Comparison of ENCODE assay signal across 27 mouse cellular contexts in genomic region chr19:15053582-15054141, GRCm38 (mm10).
A peak's percentile ranks its signal among the peaks of the same experiment; 100 is the strongest.
DNase-seq lines count a peak whose midpoint lies in the region; ATAC-seq and TF ChIP-seq lines count a peak whose summit lies in the region.
"Had no signal": no experiment of that assay in that cellular context is flagged by ENCODE, and none has a peak within 500 bp of the region (broad histone marks: within the 10 kb centered on the region; RNA-seq: fewer than 3 reads in every experiment).

No protein-coding gene starts in this region.

- no peak overlapping the region for H3K9ac ChIP-seq in hindbrain, embryonic 16.5 days (ENCODE audit: low read depth, low read length)
- H3K9ac ChIP-seq in hindbrain, embryonic 11.5 days (ENCODE audit: low read depth, low read length): no peak overlapping the region
- H3K9ac ChIP-seq in embryonic facial prominence, embryonic 14.5 days (ENCODE audit: low read depth, low read length): no peak overlapping the region
- no peak overlapping the region for H3K9ac ChIP-seq in neural tube, embryonic 15.5 days (replicated peaks)
- H3K9ac ChIP-seq: embryonic facial prominence, embryonic 15.5 days; heart, embryonic 15.5 days; hindbrain, embryonic 12.5 days; limb, embryonic 12.5 days; liver, embryonic 15.5 days; lung, embryonic 14.5 days; neural tube, embryonic 12.5 days had no signal

- no peak overlapping the region for H3K4me2 ChIP-seq in hindbrain, embryonic 16.5 days (ENCODE audit: low read length)
- H3K4me2 ChIP-seq in hindbrain, embryonic 11.5 days (replicated peaks; ENCODE audit: low read depth, low read length): no peak overlapping the region
- H3K4me2 ChIP-seq in embryonic facial prominence, embryonic 14.5 days (ENCODE audit: low read depth, low read length): no peak overlapping the region
- H3K4me2 ChIP-seq in neural tube, embryonic 15.5 days: no peak overlapping the region
- H3K4me2 ChIP-seq: embryonic facial prominence, embryonic 15.5 days; heart, embryonic 15.5 days; hindbrain, embryonic 12.5 days; limb, embryonic 12.5 days; liver, embryonic 15.5 days; lung, embryonic 14.5 days; neural tube, embryonic 12.5 days had no signal

- H3K4me1 ChIP-seq in hindbrain, embryonic 16.5 days (ENCODE audit: control insufficient read depth, insufficient read depth, low read depth, low read length): 0 out of 2 replicates have a peak, but pooled peaks cover 2% of the 10 kb centered on the region
- H3K4me1 ChIP-seq in hindbrain, embryonic 11.5 days (replicated peaks; ENCODE audit: control insufficient read depth, insufficient read depth, low read length): no peaks in the 10 kb centered on the region
- no peaks in the 10 kb centered on the region for H3K4me1 ChIP-seq in embryonic facial prominence, embryonic 14.5 days (ENCODE audit: control insufficient read depth, insufficient read depth, low read length)
- H3K4me1 ChIP-seq in neural tube, embryonic 15.5 days: peaks cover 12% of the 10 kb centered on the region
- H3K4me1 ChIP-seq: embryonic facial prominence, embryonic 15.5 days; heart, embryonic 15.5 days; hindbrain, embryonic 12.5 days; liver, embryonic 15.5 days had no signal

- 59% methylated on average over 3 of the region's 3 CpGs for WGBS in hindbrain, embryonic 16.5 days
- 85% methylated on average over 3 of the region's 3 CpGs for WGBS in hindbrain, embryonic 11.5 days
- WGBS in embryonic facial prominence, embryonic 14.5 days: 39% methylated on average over 3 of the region's 3 CpGs
- 29% methylated on average over 3 of the region's 3 CpGs for WGBS in neural tube, embryonic 15.5 days

- TF ChIP-seq CTCF in brain, embryonic 14.5 days (IDR thresholded peaks at IDR 0.05; ENCODE audit: borderline replicate concordance, extremely low read depth, insufficient read depth, insufficient read length): no peak

- H3K27me3 ChIP-seq in hindbrain, embryonic 16.5 days (replicated peaks; ENCODE audit: control insufficient read depth, insufficient read depth, low read length): no peaks in the 10 kb centered on the region
- no peaks in the 10 kb centered on the region for H3K27me3 ChIP-seq in hindbrain, embryonic 11.5 days (ENCODE audit: control insufficient read depth, insufficient read depth, low read length)
- no peaks in the 10 kb centered on the region for H3K27me3 ChIP-seq in embryonic facial prominence, embryonic 14.5 days (replicated peaks; ENCODE audit: control insufficient read depth, insufficient read depth, low read length)
- H3K27me3 ChIP-seq in neural tube, embryonic 15.5 days (replicated peaks): no peaks in the 10 kb centered on the region
- H3K27me3 ChIP-seq: embryonic facial prominence, embryonic 15.5 days; heart, embryonic 15.5 days; limb, embryonic 12.5 days; liver, embryonic 15.5 days; neural tube, embryonic 12.5 days had no signal

- TF ChIP-seq POLR2A in brain, embryonic 14.5 days (IDR thresholded peaks at IDR 0.05; ENCODE audit: borderline replicate concordance, extremely low read depth, insufficient read depth, insufficient read length, poor library complexity, severe bottlenecking): no peak

- H3K36me3 ChIP-seq in hindbrain, embryonic 16.5 days (ENCODE audit: control insufficient read depth, insufficient read depth, low read length): no peaks in the 10 kb centered on the region
- no peaks in the 10 kb centered on the region for H3K36me3 ChIP-seq in hindbrain, embryonic 11.5 days (ENCODE audit: control insufficient read depth, insufficient read depth, low read length)
- no peaks in the 10 kb centered on the region for H3K36me3 ChIP-seq in embryonic facial prominence, embryonic 14.5 days (ENCODE audit: control insufficient read depth, insufficient read depth, low read length)
- H3K36me3 ChIP-seq in neural tube, embryonic 15.5 days: no peaks in the 10 kb centered on the region
- H3K36me3 ChIP-seq: embryonic facial prominence, embryonic 15.5 days; heart, embryonic 15.5 days; hindbrain, embryonic 12.5 days; limb, embryonic 12.5 days; liver, embryonic 15.5 days; neural tube, embryonic 12.5 days had no signal

- no peak for DNase-seq in hindbrain, embryonic 11.5 days (ENCODE audit: low spot score)
- DNase-seq in brain, embryonic 14.5 days (ENCODE audit: low read depth): peak; percentile 80
- peak; percentile 23 for DNase-seq in embryonic facial prominence, embryonic 14.5 days (ENCODE audit: low spot score)
- DNase-seq in left cerebral cortex, postnatal 4 days: no peak
- DNase-seq in cerebellum, postnatal 10 days: no peak
- DNase-seq: adrenal gland, adult 2 months; cerebellum, adult 11 months; cerebellum, adult 9-10 months; embryo, embryonic 11 days; kidney, adult 9 months; kidney, postnatal 10 days; lung, embryonic 14.5 days; lung, postnatal 14 days; right cerebral cortex, postnatal 14 days; thymus, postnatal 4 days had no signal

- intact Hi-C loops in left cerebral cortex, postnatal 4 days (cut with DNase I): no loop called here

- no peak overlapping the region for H3K27ac ChIP-seq in hindbrain, embryonic 16.5 days (ENCODE audit: low read depth, low read length)
- H3K27ac ChIP-seq in hindbrain, embryonic 11.5 days (ENCODE audit: low read depth, low read length): no peak overlapping the region
- H3K27ac ChIP-seq in embryonic facial prominence, embryonic 14.5 days (replicated peaks; ENCODE audit: low read depth, low read length): no peak overlapping the region
- H3K27ac ChIP-seq in neural tube, embryonic 15.5 days (replicated peaks): no peak overlapping the region
- H3K27ac ChIP-seq: embryonic facial prominence, embryonic 15.5 days; heart, embryonic 15.5 days; hindbrain, embryonic 12.5 days; limb, embryonic 12.5 days; liver, embryonic 15.5 days; neural tube, embryonic 12.5 days had no signal

- H3K9me3 ChIP-seq in hindbrain, embryonic 16.5 days (ENCODE audit: control insufficient read depth, low read length): no peaks in the 10 kb centered on the region
- no peaks in the 10 kb centered on the region for H3K9me3 ChIP-seq in hindbrain, embryonic 11.5 days (ENCODE audit: control insufficient read depth, low read length)
- no peaks in the 10 kb centered on the region for H3K9me3 ChIP-seq in embryonic facial prominence, embryonic 14.5 days (ENCODE audit: control insufficient read depth, low read length)
- H3K9me3 ChIP-seq in neural tube, embryonic 15.5 days (replicated peaks): no peaks in the 10 kb centered on the region
- H3K9me3 ChIP-seq: embryonic facial prominence, embryonic 15.5 days; heart, embryonic 15.5 days; hindbrain, embryonic 12.5 days; limb, embryonic 12.5 days; liver, embryonic 15.5 days; neural tube, embryonic 12.5 days had no signal

- H3K4me3 ChIP-seq in hindbrain, embryonic 16.5 days (ENCODE audit: low read length): no peak overlapping the region
- H3K4me3 ChIP-seq in hindbrain, embryonic 11.5 days (ENCODE audit: low read depth, low read length): no peak overlapping the region
- H3K4me3 ChIP-seq in embryonic facial prominence, embryonic 14.5 days (ENCODE audit: low read depth, low read length): no peak overlapping the region
- H3K4me3 ChIP-seq in neural tube, embryonic 15.5 days (replicated peaks): no peak overlapping the region
- H3K4me3 ChIP-seq: embryonic facial prominence, embryonic 15.5 days; heart, embryonic 15.5 days; hindbrain, embryonic 12.5 days; limb, embryonic 12.5 days; liver, embryonic 15.5 days; neural tube, embryonic 12.5 days had no signal

- 0 out of 2 replicates have a peak, but pooled peaks have one; percentile 24 for ATAC-seq in hindbrain, embryonic 16.5 days
- no peak for ATAC-seq in hindbrain, embryonic 11.5 days (ENCODE audit: low FRiP score)
- no peak for ATAC-seq in embryonic facial prominence, embryonic 14.5 days (ENCODE audit: low read depth)
- ATAC-seq in neural tube, embryonic 15.5 days (ENCODE audit: low FRiP score): peak; percentile 58; the same call in 1 of the 2 replicates
- ATAC-seq: activated CD4-positive, CD25-positive, alpha-beta regulatory T cell, adult 4 months; CD4-positive, CD25-positive, alpha-beta regulatory T cell, adult 4 months; intestine, embryonic 16.5 days; midbrain, embryonic 16.5 days had no signal

Comparison
In these comparisons a context has a peak if more than half of its experiments do, and no peak if none do; other contexts are left out.
1. ATAC-seq: peak in hindbrain, embryonic 16.5 days (single experiment) and neural tube, embryonic 15.5 days (single experiment); none in hindbrain, embryonic 11.5 days (single experiment) and embryonic facial prominence, embryonic 14.5 days (single experiment).
2. DNase-seq: peak in brain, embryonic 14.5 days (single experiment) and embryonic facial prominence, embryonic 14.5 days (single experiment); none in hindbrain, embryonic 11.5 days (single experiment), left cerebral cortex, postnatal 4 days (single experiment) and cerebellum, postnatal 10 days (0 of 2).